Mouse (Mus musculus): ENCODE data around the gene Ly6g6c.
"Not testable (repeated sequence)": the region's sequence is repeated elsewhere in the genome, so short reads cannot be mapped to it uniquely, and the experiment has no call there.

Ly6g6c gene

DNA sequence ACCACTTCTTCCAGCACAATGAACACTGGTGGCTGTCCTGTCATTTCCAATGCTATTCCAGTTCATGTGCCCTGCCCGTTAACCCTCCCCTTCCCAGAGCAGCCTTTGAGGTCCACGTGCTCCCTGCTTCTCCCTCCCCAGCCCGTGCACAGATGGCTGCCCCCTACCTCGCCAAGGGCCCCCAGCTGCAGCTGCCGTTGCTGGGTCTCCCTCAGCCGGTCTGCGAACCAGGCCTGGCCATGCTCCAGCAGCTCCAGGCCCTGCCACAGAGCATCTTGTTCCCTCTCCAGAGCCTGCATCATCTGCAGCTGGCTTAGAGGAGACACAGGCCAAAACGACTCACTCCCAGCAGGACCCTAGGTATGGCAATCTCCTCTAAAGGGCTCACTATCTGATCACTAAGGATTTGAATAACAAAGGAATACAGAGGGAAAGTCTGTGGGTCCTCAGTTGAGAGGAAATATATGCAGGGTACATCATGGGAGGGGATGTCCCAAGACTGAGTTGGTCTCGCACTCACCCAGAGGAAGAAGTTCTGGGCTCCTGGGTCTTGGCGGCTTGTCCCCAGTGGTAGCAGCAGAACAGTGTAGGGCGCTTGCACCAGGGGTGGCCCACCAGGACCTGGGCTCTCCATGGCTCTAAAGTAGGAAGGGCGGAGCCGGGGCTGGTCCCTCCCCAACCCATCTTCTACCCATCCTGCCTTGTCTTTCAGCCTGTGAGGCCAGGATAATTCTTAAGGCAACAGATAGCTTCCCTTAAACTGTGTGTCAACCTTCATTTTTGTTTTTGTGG, 37.7 kb upstream of the Ly6g6c start, which contains the start of gene Sapcd1:
TSS of gene Sapcd1 (minus strand) at position 740 of the 792 bp plus-strand sequence.
- in situ Hi-C loops (cut with MboI; ENCODE audit: low pct_unique_long_range_greater_than_20kb in 1 of 2, low sequenced_read_pairs in 2 of 2, unreplicated experiment in 1 of 2), result no loop called here

DNA sequence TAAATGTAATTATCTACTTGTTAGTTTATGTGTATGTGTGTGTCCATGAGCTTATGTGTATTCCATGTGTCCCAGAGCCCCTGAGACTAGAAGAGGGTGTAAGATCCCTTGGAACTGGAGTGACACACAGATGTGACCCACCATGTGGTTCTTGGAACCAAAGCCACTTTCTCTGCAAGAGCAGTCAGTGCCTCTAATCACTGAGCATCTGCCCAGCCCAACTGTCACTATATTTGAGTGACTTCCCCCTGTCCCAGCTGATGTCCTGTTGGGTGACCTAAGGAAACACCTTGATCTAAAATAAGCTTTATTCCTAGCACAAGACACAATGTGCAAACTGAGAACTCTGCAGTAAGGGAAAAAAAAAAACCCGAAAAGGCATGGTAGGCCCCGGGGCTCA, 36.9 kb upstream of the Ly6g6c start:
- in situ Hi-C loops (cut with MboI; ENCODE audit: low pct_unique_long_range_greater_than_20kb in 1 of 2, low sequenced_read_pairs in 2 of 2, unreplicated experiment in 1 of 2), result no loop called here

DNA sequence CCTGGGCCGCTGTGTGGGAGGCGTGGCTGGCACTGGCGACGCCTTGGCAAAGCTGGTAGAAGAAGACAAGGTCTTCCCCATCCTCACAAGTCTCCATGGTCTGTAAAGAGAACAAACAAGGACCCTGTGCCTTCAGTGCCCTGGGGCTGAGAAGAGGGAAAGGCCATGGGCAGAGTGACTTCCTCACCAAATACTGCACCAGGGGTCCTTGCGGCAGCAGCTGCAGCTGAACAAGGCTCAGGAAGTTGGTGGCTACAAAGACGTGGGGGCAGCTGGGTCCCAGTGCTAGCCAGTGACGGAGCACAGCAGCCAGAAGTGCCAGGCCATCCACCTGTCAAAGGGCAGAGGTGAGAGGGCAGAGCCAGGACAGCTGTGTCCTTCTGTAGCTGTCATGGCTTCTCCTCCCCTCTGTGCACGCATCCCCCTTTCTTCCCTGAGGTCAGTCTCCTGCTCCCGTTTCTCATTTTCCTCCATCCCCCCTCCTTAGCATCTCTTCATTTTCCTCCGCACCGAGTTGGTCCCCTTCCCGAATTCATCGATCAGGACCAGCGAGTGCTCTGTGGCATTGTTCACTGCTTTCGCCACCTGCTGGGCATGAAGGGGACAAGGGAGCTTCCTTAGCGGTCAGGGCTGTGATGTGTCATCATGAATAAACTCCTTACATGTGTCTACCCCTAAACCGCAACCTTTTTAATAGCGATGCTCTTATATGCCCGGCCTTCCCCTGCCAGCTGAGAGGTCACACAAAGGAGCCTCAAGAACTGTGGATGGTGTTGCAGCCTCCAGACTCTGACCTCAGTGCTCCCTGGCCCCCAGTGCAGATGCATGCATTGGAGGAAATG, 35.3 kb upstream of the Ly6g6c start:
- in situ Hi-C loops (cut with MboI; ENCODE audit: low pct_unique_long_range_greater_than_20kb in 1 of 2, low sequenced_read_pairs in 2 of 2, unreplicated experiment in 1 of 2), result no loop called here

DNA sequence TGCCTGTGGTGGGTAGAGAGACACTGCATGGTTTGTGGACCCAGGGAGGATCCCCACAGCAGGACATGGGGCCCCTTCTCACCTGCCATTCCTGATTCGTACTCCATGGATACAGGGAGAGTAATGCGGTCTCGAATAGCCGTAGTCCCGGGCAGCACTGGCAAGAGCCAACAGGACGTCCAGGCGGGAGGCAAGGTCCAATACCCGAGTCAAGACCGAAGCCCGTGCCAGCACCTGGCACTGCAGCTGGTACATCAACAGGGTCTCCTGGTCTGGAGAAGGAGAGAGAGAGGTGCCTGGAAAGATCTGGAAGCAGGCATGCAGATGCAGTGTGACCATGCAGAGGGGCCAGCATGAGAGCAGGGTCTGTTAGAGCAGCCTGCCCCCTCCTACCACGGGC, 33.9 kb upstream of the Ly6g6c start:
- in situ Hi-C loops (cut with MboI; ENCODE audit: low pct_unique_long_range_greater_than_20kb in 1 of 2, low sequenced_read_pairs in 2 of 2, unreplicated experiment in 1 of 2), result no loop called here

DNA sequence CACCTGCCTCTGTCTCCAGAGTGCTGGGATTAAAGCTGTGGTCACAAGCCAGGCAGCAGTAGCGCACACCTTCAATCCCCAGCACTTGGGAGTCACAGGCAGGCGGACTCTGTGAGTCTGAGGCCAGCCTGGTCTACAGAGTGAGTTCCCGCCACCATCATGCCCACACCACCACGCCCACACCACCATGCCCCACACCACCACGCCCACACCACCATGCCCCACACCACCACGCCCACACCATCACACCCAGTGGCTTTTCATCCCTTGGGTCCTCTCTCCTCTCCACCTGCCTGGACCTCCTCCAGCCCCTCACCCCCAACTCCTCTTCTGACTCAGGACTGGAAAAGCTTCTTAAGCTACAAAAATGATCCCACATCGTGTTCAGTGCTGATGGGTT, 33.3 kb upstream of the Ly6g6c start:
- in situ Hi-C loops (cut with MboI; ENCODE audit: low pct_unique_long_range_greater_than_20kb in 1 of 2, low sequenced_read_pairs in 2 of 2, unreplicated experiment in 1 of 2), result no loop called here

DNA sequence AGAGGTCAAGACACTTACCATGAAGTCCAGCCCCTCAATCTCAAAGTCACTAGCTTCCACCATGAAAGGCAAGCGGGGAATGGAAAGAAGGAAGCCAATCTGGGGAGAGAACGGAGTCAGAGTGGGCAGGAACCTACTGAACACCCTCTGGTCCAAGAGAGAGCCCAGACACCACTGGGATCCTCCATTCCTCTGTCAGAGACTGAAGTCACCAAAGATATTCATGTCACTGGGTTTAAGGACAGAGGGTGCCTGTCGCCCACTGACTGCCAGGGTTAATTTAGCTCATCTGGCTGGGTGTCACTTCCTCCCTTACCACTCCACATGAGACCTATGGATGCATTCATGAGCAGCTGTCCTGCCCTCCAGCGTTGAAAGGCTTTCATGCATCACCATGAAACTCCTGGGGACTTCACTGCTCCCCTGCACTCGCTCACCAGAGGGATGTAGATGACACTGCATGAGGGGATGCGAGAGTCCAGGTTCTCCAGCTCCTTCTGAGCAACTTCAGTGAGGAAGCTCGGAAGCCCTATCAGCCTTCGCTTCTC, 32.8 kb upstream of the Ly6g6c start:
- in situ Hi-C loops (cut with MboI; ENCODE audit: low pct_unique_long_range_greater_than_20kb in 1 of 2, low sequenced_read_pairs in 2 of 2, unreplicated experiment in 1 of 2), result no loop called here

DNA sequence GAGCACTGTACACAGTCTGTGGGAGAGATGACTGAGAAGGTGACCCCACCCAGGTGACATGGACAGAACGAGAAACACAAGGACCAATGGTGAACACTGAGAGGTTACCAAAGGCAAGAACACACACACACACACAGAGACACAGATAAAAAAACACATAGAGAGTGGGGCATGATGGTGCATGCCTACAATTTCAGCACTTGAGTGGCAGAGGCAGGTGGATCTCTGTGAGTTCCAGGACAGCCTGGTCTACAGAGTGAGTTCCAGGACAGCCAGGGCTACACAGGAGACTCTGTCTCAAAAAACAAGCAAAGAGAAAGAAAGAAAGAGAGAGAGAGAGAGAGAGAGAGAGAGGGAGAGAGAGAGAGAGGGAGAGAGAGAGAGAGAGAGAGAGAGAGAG, 31.5 kb upstream of the Ly6g6c start:
- in situ Hi-C loops (cut with MboI; ENCODE audit: low pct_unique_long_range_greater_than_20kb in 1 of 2, low sequenced_read_pairs in 2 of 2, unreplicated experiment in 1 of 2), result not testable (repeated sequence)

DNA sequence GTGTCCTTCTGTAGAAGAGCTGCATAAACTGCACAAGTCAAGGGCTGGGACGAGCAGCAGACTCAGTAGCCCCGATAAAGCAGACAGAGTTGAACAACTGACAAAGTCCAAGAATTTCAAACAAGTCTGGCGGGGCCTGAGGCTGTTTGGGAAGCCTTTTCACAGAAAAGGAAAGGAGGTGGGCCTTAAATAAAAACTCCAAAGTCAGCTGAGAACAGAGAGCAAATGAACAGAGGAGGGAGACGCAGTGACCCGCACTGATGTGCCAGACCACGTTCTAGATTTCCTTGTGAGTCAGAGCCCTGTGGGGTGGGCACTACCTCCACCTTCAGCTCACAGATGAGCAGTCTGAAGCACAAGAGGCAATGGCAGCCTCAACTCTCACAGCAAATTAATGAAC, 30.3 kb upstream of the Ly6g6c start:
- in situ Hi-C loops (cut with MboI; ENCODE audit: low pct_unique_long_range_greater_than_20kb in 1 of 2, low sequenced_read_pairs in 2 of 2, unreplicated experiment in 1 of 2), result no loop called here

DNA sequence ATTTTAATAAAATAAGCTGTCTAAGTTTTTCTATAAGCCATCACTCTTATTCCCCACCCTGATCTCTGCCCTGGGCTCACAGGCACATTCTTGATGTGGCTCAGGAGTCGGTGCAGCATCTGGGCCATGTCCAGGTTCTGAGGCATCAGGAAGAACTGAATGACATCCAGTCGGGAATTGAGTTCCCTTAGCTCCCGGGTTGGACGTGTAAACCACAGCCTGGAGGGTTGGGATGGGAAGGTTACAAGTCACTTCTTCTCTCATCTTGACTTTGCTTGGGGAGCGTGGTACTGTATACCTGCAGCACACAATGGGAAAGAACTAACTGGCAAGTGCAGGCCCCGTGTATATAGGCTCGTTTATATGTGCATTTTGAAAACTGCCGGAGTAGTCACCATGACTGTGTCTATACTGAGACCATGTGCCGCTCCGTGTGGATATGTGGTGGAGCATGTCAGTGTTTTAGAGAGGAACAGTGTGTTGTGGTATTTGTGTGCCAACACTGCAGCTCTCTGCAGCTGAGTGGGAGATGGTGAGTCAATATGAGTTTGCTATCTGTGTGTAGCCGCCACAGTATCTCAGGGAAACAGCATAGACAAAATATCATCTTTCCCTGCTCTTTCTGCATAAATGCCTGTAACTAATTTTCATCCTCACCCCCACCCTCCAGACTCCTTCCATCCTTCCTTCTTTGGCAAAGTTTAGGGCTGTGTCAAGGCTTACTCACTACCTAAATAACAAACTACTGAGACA, 25.9 kb upstream of the Ly6g6c start:
- in situ Hi-C loops (cut with MboI; ENCODE audit: low pct_unique_long_range_greater_than_20kb in 1 of 2, low sequenced_read_pairs in 2 of 2, unreplicated experiment in 1 of 2), result no loop called here

DNA sequence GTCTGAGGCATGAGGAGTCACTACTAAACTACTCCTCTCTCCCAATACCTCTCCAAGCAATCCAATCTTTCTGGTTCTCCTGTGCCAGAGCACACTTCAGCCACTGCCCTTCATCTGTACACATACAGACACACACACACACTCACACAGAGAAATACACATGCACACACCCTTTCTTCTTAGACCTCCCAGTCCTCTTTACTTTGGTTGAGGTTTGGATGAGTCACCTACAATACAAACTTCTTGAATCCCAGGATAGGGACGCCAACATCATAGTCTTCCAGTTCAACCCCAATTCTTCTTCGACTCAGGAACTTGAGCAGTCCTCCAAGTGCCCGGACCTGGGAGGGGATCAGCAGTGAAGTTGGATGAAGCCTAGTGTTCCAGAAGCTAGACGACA, 21.4 kb upstream of the Ly6g6c start:
- in situ Hi-C loops (cut with MboI; ENCODE audit: low pct_unique_long_range_greater_than_20kb in 1 of 2, low sequenced_read_pairs in 2 of 2, unreplicated experiment in 1 of 2), result no loop called here

DNA sequence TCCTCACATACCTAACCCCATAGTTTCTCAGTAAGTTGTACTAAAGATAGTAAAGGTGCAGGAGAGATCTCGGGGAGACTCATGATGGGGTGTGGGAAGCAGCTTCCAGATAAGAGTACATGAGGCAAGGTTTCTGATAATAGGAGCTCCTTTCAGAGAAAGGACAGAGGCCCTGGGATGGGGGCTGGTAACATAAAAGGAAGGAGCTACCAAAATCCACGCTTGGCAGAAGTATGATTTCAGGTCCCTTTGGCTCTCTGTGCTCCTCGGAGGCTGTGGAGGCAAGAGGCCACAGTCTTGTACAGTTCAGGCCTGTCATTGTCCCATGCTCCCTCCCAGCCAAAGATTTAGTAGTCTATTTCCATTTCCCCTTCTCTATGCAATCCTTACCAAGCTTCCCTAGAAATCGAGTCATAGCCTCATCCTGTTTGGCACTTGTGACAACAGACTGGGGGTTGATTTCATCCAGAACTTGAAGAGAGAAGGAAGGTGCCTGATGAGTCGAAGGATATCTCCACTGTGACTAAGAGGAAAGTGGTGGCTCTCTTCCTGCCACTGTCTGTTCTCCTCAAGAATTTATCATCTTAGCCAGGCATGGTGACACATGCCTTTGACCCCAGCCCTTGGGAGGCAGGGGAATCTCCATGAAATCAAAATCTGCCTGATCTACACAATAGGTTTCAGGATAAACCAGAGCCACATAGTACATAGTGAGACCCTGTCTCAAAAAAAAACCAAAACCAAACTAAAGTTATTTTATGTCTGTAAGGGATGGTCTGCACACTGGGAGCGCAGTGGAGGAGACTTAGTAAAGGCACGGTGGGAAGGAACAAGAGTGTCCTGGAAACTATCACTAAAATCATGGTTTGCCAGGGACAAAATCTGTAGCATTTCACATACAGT, 20.0 kb upstream of the Ly6g6c start:
- in situ Hi-C loops (cut with MboI; ENCODE audit: low pct_unique_long_range_greater_than_20kb in 1 of 2, low sequenced_read_pairs in 2 of 2, unreplicated experiment in 1 of 2), result no loop called here

DNA sequence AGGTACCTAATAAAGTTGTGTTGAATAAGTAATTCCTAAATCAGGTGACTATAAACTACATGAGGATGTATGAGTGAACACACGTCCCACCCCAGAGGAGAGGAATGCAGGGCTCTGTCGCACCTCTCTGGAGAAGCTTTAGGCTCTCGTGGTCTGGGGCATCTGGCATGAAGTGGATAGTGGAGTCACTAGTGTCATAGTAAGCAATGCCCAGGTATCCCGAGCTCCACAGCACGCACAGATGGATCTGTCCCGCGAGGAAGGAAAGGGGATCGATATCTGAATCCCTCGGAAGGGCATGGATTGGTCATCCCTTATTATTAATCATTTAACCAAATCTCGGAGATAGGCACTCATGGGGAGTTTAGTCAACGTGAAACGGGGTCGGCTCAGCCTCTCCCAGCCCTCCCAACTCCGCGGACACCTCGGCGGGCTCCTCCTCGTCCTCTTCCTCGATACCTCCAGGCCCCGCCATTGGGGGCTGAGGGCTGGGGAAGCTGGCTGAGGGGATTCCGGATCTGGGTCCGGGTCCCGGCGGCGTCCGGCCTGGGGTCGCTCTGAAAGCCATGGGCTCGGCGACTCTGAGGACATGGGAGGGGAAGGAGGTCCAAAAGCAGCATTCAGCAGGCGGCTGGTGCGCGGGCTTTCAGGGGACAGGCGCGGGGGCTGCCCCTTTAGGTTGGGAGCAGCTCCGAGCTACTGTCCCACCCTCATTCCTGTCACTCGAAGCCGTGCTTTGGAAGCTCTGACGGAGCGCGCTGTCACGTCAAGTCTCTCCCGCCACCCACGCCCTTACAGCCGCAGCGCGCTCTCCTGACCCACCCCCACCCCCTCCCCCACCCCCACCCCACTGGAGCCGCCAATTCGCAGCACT, 19.1 kb upstream of the Ly6g6c start:
- in situ Hi-C loops (cut with MboI; ENCODE audit: low pct_unique_long_range_greater_than_20kb in 1 of 2, low sequenced_read_pairs in 2 of 2, unreplicated experiment in 1 of 2), result no loop called here

DNA sequence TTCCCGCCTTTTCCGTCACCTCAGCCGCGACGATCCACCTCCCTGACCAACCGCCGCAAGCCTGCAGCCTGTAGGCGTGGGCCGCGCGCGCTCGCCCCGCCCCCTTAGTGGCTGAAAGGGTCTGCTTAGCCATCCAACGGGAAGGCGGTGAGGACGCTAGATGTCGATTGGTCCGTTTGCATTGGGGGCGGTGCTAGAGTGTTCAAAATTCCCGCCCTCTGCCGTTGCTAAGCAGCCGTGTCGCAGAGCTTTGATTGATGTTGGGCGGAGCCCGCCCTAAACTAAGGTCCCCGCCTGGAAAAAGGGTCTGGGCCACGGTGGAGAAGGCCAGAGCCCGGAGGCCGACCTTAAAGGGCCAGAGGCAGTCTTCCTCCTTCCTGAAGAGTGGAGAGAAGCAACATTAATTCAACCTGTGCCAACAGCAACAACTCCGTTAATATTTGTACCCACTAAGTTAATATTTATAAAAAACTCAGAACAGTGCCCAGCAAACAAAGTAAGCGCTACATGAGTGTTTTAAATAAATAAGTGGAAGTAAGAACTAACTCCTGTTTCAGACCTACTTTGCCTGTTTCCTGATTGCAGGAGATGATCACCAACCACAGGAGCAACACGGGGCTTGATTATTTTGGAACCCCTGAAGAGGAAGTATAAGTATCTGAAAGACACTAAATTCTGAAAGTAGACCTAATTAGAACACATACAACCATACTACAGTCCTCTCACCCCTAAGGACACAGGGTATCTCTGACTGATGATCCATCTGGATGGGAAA, 18.3 kb upstream of the Ly6g6c start, which contains the start of gene Msh5:
TSS of gene Msh5 (minus strand) at position 65 of the 775 bp plus-strand sequence.
- in situ Hi-C loops (cut with MboI; ENCODE audit: low pct_unique_long_range_greater_than_20kb in 1 of 2, low sequenced_read_pairs in 2 of 2, unreplicated experiment in 1 of 2), result no loop called here

DNA sequence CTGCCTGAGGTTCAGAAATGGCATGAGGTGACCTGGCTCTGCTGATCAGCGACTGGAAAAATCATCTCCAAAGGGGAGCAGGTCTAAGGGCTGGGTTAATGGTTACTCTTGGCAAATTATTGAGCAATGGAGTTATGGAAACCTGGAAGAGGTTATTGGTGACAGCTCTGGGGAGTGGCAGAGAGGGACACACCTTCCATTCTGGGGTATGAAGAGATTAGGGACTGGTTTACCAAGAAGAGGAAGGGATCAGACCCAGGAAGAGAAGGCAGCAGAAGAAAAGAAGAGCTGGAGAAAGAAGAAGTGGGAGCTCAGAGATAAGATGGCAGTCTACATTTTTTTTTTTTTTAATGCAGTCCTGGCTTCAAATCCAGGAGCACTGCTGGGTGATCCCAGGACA, 17.5 kb upstream of the Ly6g6c start:
- in situ Hi-C loops (cut with MboI; ENCODE audit: low pct_unique_long_range_greater_than_20kb in 1 of 2, low sequenced_read_pairs in 2 of 2, unreplicated experiment in 1 of 2), result no loop called here

DNA sequence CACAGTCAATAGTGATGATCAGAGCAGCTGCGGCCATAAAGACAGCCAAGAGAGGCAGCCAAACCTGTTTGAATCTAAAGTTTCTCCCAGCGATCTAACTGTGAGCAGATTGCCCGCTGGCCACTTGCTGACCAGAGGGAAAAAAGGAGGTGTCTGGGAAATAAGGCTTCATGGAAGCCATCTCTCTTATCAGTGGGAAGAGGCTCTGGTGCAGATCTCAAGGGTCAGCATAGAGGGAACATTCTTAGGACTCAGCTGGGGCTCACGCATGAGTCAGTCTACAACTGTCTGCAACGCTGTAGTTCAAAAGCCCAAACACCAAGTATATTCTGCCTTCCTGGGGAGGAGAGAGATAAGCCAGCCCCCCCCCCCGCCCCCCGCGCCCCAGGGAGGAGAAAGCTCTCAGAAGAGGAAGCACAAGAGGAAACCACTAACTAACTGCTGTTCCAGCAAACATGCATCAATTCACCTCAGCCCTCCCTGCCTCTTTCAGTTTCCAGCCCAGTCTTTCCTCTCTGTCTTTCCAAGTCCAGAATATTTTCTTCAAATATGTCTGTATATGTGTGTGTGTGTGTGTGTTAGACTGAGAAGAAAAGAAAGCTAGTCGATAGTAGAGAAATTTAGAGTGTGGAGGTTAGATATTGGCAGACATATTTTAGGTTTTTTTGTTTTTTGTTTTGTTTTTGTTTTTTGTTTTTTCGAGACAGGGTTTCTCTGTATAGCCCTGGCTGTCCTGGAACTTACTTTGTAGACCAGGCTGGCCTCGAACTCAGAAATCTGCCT, 16.8 kb upstream of the Ly6g6c start:
- in situ Hi-C loops (cut with MboI; ENCODE audit: low pct_unique_long_range_greater_than_20kb in 1 of 2, low sequenced_read_pairs in 2 of 2, unreplicated experiment in 1 of 2), result no loop called here
